Mouse (Mus musculus): ENCODE data around the gene Aifm3. TPM values are rescaled to one million over a fixed set of nuclear protein-coding genes. Genes with fewer than 3 reads are reported as not detected.

Aifm3 gene
- polyA plus RNA-seq, 1 experiment from 2014 or later, result 6.4 TPM

DNA sequence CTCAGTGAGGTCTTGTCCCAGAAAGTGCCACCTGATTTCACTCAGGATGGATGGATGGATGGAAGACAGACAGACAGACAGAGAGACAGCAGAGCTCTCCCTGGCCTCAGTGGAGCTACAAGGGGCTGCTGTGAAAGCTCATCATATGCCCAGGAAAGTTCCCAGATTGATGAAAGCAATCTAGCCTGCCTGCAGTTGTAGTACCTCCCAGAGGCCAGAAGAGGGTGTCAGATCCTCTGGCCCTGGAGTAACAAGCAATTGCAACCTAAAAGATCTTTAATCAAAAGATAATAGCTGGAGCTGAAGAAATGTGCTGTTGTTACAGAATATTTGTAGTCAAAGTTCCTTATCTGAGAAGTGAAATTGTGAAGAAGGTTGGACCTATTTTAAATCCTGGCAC, 15.3 kb upstream of the Aifm3 start:
- Histone ChIP-seq H3K4me2 (replicated peaks) (no peak overlapping the region), H3K4me3 (replicated peaks; ENCODE audit: low read length) (no peak overlapping the region), H3K27me3 (ENCODE audit: control insufficient read depth, insufficient read depth, low read length) (no peaks in the 10 kb centered on the region), H3K9me3 (ENCODE audit: control insufficient read depth, low read length) (no peaks in the 10 kb centered on the region), H3K27ac (no peak overlapping the region), H3K9ac (no peak overlapping the region), H3K4me1 (replicated peaks; ENCODE audit: control insufficient read depth, insufficient read depth, low read length) (no peaks in the 10 kb centered on the region), H3K36me3 (replicated peaks; ENCODE audit: control insufficient read depth, insufficient read depth) (peaks cover 36% of the 10 kb centered on the region)
- ATAC-seq (ENCODE audit: low FRiP score) (no peak), DNase-seq (ENCODE audit: low spot score) (no peak)

DNA sequence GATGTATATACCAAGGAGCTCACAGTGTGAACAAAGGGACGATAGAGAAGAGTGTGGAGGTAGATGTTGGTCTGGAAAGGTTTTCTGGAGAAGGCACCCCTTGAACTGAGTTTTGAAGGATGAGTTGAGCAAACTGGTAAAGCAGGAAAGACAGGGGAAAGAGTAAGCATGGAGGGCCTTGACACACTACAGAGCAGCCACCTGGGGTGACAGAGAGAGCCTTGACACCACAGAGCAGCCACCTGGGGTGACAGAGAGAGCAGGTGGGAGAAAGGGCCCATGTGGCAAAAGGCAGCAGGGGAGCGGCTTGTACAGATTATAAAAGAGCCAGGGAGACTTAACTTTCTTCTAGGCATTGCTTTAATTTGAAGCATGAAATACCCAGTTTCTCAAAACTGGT, 14.7 kb upstream of the Aifm3 start:
- Histone ChIP-seq H3K36me3 (replicated peaks; ENCODE audit: control insufficient read depth, insufficient read depth) (peaks cover 33% of the 10 kb centered on the region), H3K9ac (no peak overlapping the region), H3K27ac (no peak overlapping the region), H3K4me3 (replicated peaks; ENCODE audit: low read length) (no peak overlapping the region), H3K4me2 (replicated peaks) (no peak overlapping the region), H3K4me1 (replicated peaks; ENCODE audit: control insufficient read depth, insufficient read depth, low read length) (no peaks in the 10 kb centered on the region), H3K9me3 (ENCODE audit: control insufficient read depth, low read length) (no peaks in the 10 kb centered on the region), H3K27me3 (ENCODE audit: control insufficient read depth, insufficient read depth, low read length) (no peaks in the 10 kb centered on the region)
- DNase-seq (ENCODE audit: low spot score) (no peak), ATAC-seq (ENCODE audit: low FRiP score) (no peak)
- WGBS, result 98% methylated on average over 2 of the region's 2 CpGs

DNA sequence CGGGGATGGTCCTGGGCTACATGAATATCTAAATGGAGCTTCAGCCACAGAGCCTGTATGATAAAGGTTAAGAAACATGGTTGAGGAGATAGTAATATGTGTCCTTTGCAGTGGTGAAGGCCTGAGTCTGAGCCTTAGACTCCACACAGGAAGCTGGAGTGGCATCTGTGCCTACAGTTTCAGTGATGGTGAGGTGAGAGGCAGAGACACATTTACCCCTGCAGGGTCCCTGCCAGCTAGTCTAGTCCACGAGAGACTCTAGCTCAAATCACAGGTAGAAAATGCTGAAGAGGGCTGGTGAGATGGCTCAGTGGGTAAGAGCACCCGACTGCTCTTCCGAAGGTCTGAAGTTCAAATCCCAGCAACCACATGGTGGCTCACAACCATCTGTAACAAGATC, 14.1 kb upstream of the Aifm3 start:
- DNase-seq (ENCODE audit: low spot score) (no peak), ATAC-seq (ENCODE audit: low FRiP score) (no peak)
- Histone ChIP-seq H3K4me1 (replicated peaks; ENCODE audit: control insufficient read depth, insufficient read depth, low read length) (no peaks in the 10 kb centered on the region), H3K9me3 (ENCODE audit: control insufficient read depth, low read length) (no peaks in the 10 kb centered on the region), H3K4me3 (replicated peaks; ENCODE audit: low read length) (no peak overlapping the region), H3K9ac (no peak overlapping the region), H3K27me3 (ENCODE audit: control insufficient read depth, insufficient read depth, low read length) (no peaks in the 10 kb centered on the region), H3K4me2 (replicated peaks) (no peak overlapping the region), H3K27ac (no peak overlapping the region), H3K36me3 (replicated peaks; ENCODE audit: control insufficient read depth, insufficient read depth) (peaks cover 27% of the 10 kb centered on the region)
- 94% methylated on average over 4 of the region's 4 CpGs for WGBS

DNA sequence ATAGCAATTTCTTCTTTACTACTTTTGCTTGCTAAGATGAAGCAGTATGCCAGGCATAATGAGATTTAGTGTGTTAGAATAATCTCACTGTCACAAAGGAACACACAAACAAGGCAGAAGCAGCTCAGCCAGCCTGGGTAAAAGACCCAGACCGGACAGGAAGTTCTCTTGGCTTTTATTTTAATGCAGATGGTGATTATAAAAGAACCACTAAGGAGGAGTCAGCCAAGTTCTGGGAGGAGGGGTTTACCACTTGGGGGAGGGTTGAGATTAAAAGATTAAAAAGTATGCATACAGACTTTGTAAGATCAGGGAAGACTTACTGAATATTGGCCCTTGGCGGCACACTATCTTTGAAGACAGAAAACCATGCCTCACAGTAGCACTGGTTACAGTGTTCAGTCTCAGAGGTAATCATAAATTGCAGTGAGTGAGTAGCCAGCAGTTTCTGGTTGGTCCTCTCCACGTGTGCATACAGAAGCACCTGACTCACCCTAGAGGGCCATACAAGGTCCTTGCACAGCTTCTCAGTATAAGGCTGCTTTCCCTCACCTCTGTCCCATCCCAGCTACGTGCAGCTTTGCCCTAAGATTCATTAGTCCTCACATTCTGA, 11.0 kb upstream of the Aifm3 start:
- Histone ChIP-seq H3K27me3 (ENCODE audit: control insufficient read depth, insufficient read depth, low read length) (no peaks in the 10 kb centered on the region), H3K4me1 (replicated peaks; ENCODE audit: control insufficient read depth, insufficient read depth, low read length) (no peaks in the 10 kb centered on the region), H3K27ac (no peak overlapping the region), H3K36me3 (replicated peaks; ENCODE audit: control insufficient read depth, insufficient read depth) (peaks cover 14% of the 10 kb centered on the region), H3K4me2 (replicated peaks) (no peak overlapping the region), H3K9ac (no peak overlapping the region), H3K9me3 (ENCODE audit: control insufficient read depth, low read length) (no peaks in the 10 kb centered on the region), H3K4me3 (replicated peaks; ENCODE audit: low read length) (no peak overlapping the region)
- no peak for ATAC-seq (ENCODE audit: low FRiP score)
- 81% methylated on average over 4 of the region's 4 CpGs for WGBS
- DNase-seq (ENCODE audit: low spot score), result no peak

DNA sequence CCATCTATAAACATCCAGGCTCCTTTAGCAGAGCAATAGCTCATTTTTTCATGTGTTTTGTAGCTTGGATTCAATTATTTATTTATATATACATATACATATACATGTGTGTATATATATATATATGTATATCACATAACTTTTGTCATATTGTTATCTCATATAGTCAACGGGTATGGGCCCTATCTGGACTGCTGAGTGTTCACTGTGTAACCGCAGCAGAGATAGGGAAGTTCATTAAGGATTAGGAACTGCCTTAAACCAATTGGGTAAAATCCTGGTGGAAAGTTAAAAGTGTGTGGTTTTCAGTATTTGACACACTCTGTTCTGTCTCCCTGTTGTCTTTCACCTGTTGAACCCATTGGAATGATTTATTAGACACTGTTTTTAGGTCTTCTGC, 7.9 kb upstream of the Aifm3 start:
- 97% methylated on average over 2 of the region's 2 CpGs for WGBS
- DNase-seq (ENCODE audit: low spot score) (no peak), ATAC-seq (ENCODE audit: low FRiP score) (no peak)
- H3K27ac ChIP-seq, result no peak overlapping the region
- H3K4me3 ChIP-seq (replicated peaks; ENCODE audit: low read length), result no peak overlapping the region
- no peaks in the 10 kb centered on the region for H3K4me1 ChIP-seq (replicated peaks; ENCODE audit: control insufficient read depth, insufficient read depth, low read length)
- H3K36me3 ChIP-seq (replicated peaks; ENCODE audit: control insufficient read depth, insufficient read depth), result peaks cover 44% of the 10 kb centered on the region
- no peak overlapping the region for H3K9ac ChIP-seq
- H3K4me2 ChIP-seq (replicated peaks), result no peak overlapping the region
- no peaks in the 10 kb centered on the region for H3K9me3 ChIP-seq (ENCODE audit: control insufficient read depth, low read length)
- no peaks in the 10 kb centered on the region for H3K27me3 ChIP-seq (ENCODE audit: control insufficient read depth, insufficient read depth, low read length)

DNA sequence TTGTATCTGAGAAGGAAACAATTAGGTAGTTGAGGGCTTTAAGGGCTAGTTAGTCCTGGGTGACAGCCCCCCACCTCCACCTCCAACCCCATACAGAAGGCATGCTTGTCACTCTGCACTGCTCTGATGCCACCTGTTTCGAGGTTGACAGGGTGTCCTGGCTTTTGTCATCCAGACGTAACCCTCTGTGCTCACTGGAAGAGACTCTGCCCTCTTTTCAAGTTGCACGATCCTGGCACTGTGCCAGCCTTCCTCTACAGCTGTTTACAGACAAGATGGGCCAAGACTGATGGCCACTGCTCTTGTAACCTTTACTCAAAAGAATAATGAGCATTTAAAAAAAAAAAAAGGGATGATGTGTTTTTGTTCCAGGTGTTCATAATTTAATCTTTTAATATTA, 2.9 kb upstream of the Aifm3 start:
- WGBS, result 45% methylated on average over 3 of the region's 3 CpGs
- ATAC-seq (ENCODE audit: low FRiP score) (no peak), DNase-seq (ENCODE audit: low spot score) (peak; percentile 52)
- Histone ChIP-seq H3K27ac (no peak overlapping the region), H3K9me3 (ENCODE audit: control insufficient read depth, low read length) (no peaks in the 10 kb centered on the region), H3K27me3 (ENCODE audit: control insufficient read depth, insufficient read depth, low read length) (peaks cover 5% of the 10 kb centered on the region; the same call in 1 of the 2 replicates), H3K9ac (no peak overlapping the region), H3K36me3 (replicated peaks; ENCODE audit: control insufficient read depth, insufficient read depth) (peaks cover 50% of the 10 kb centered on the region), H3K4me2 (replicated peaks) (no peak overlapping the region), H3K4me1 (replicated peaks; ENCODE audit: control insufficient read depth, insufficient read depth, low read length) (0 out of 2 replicates have a peak, but pooled peaks cover 6% of the 10 kb centered on the region), H3K4me3 (replicated peaks; ENCODE audit: low read length) (no peak overlapping the region)

DNA sequence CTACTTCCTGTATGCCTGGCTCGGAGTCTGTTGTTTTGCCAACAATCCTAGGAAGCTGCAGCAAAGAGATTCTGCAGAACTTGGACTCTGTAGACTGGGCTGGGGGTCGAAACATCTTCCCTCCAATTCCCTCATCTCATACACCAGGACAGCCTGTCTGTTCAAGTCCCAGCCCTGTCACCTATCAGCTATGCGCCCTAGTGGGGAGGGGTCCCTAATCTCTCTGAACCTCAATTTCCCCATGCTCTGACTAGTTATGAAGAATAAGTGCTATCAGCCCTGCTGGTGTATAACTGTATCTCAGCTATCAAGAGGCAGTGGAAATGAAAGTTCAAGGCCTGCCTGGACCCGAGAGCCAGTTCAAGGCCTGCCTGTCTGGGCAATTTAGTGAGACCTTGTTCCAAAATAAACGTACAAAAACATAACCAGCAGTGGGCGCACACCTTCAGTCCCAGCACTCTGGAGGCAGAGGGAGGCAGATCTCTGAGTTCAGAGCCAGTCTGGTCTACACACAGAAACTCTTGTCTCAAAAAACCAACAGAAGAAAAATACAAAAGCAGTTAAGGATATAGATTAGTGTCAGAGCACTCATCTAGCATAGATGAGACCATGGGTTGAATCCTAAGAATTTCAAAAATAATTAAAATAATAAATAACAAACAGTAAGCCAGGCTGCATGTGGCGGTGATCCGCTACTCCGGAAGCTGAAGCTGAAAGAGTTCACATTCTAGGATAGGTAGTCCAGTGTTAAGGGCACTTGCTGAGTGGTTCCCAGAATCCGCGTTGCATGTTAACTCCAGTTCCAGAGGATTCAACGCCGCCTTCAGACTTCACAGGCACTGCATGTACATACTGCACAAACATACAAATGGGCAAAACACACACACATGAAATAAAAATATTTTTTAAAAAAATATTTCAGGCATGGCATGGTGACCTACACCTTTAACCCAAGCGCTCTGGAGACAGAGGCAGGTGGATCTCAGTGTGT, 638 bp upstream of the Aifm3 start:
- Histone ChIP-seq H3K27ac (no peak overlapping the region), H3K4me3 (replicated peaks; ENCODE audit: low read length) (peak overlapping the region; percentile 40), H3K4me2 (replicated peaks) (peak overlapping the region; percentile 90), H3K4me1 (replicated peaks; ENCODE audit: control insufficient read depth, insufficient read depth, low read length) (0 out of 2 replicates have a peak, but pooled peaks cover 6% of the 10 kb centered on the region), H3K27me3 (ENCODE audit: control insufficient read depth, insufficient read depth, low read length) (peaks cover 5% of the 10 kb centered on the region; the same call in 1 of the 2 replicates), H3K36me3 (replicated peaks; ENCODE audit: control insufficient read depth, insufficient read depth) (peaks cover 42% of the 10 kb centered on the region), H3K9ac (peak overlapping the region; percentile 66; the same call in 1 of the 2 replicates), H3K9me3 (ENCODE audit: control insufficient read depth, low read length) (no peaks in the 10 kb centered on the region)
- no peak for ATAC-seq (ENCODE audit: low FRiP score)
- WGBS, result 45% methylated on average over 14 of the region's 14 CpGs
- no peak for DNase-seq (ENCODE audit: low spot score)

DNA sequence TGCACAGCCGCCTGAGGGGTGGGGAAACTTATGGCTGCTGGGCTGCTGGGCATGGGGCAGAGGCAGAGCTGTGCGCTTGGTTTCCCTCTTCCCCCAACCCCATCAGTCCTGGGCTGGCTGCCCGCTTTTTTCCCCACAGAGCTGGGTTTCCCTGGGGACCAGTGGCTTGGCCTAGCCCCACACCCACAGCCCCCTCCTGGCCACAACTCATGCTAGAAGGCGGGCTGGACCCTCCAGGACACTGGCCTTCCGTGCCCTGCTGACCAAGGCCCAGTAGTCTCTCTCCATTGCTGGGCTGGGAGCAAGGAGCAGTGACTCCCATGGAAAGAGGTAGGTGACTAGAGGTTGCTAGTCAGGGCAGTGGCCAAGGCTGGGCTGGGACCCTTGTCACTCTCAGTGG, 1.7 kb downstream of the Aifm3 start:
- 84% methylated on average over 4 of the region's 5 CpGs for WGBS
- ATAC-seq (ENCODE audit: low FRiP score) (no peak), DNase-seq (ENCODE audit: low spot score) (no peak)
- Histone ChIP-seq H3K36me3 (replicated peaks; ENCODE audit: control insufficient read depth, insufficient read depth) (peaks cover 18% of the 10 kb centered on the region), H3K27ac (no peak overlapping the region), H3K27me3 (ENCODE audit: control insufficient read depth, insufficient read depth, low read length) (peaks cover 5% of the 10 kb centered on the region; the same call in 1 of the 2 replicates), H3K9ac (no peak overlapping the region), H3K4me1 (replicated peaks; ENCODE audit: control insufficient read depth, insufficient read depth, low read length) (0 out of 2 replicates have a peak, but pooled peaks cover 6% of the 10 kb centered on the region), H3K4me3 (replicated peaks; ENCODE audit: low read length) (no peak overlapping the region), H3K9me3 (ENCODE audit: control insufficient read depth, low read length) (no peaks in the 10 kb centered on the region), H3K4me2 (replicated peaks) (no peak overlapping the region)

DNA sequence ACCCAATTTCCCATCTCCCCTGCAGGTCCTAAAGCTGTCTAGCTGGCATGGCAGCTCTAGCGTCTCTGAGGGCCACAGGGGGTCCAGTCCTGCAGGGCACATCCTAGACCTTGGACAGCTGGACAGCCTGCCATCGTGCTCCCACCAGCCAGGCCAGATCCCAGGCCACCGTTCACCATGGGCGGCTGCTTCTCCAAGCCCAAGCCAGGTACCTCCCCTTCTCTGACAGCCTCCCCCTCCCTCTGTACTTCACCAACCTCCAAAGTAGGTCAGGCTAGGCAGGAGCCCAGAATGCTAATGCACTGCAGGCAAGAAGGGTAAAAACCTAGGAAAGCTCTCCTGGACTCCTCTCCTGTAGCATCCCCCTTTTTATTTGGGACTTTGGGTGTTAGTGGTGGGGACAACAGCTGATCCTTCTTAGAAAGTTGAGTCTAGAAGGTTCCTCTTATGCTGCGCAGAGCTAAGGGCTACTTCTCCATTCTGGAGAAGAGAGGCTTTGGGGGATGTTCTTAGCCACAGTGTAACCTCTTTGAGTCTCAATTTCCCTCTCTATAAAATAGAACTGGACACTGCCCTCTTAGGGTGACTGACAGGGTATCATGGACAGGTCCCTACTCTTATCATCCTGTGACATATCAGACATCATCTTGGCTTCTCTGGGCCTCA, 2.6 kb downstream of the Aifm3 start:
- DNase-seq (ENCODE audit: low spot score) (no peak), ATAC-seq (ENCODE audit: low FRiP score) (no peak)
- Histone ChIP-seq H3K4me2 (replicated peaks) (no peak overlapping the region), H3K27me3 (ENCODE audit: control insufficient read depth, insufficient read depth, low read length) (peaks cover 5% of the 10 kb centered on the region; the same call in 1 of the 2 replicates), H3K27ac (no peak overlapping the region), H3K4me3 (replicated peaks; ENCODE audit: low read length) (no peak overlapping the region), H3K36me3 (replicated peaks; ENCODE audit: control insufficient read depth, insufficient read depth) (peaks cover 10% of the 10 kb centered on the region), H3K9ac (no peak overlapping the region), H3K9me3 (ENCODE audit: control insufficient read depth, low read length) (no peaks in the 10 kb centered on the region), H3K4me1 (replicated peaks; ENCODE audit: control insufficient read depth, insufficient read depth, low read length) (0 out of 2 replicates have a peak, but pooled peaks cover 11% of the 10 kb centered on the region)
- 76% methylated on average over 5 of the region's 5 CpGs for WGBS

Data from hindbrain, embryonic 14.5 days (tissue).